Mouse (Mus musculus) spleen, postnatal 4 days (tissue): Measurements from ENCODE around the gene Fmnl2.
A peak's percentile ranks its signal among the peaks of the same experiment; 100 is the strongest.

Experiments
- DNase-seq, 2 experiments: peaks; one replicate each; pipeline ENCODE4 v3.0.0; 2022; ENCODE audit warnings: low spot score in 2 of 2

Fmnl2 gene

DNA sequence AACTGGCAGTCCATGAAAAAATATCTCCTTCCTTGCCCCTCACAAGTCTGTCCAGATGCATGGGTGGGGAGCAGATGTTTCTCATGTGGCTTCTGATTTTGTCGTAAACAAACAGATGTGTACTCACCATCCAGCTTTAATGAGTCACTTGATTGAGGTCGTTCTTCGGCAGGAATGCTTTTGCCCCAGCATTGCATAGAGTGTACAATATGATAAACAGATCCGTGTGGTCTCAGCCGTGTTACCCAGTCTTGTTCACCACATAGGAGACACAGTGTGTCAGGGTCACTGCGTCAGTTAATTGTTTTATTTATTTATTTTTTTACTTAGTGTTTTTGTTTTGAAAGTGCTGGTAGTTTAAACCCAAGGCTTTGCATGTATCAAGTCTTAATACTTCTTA is 189.4 kb downstream of the Fmnl2 start:
- no peak for DNase-seq

DNA sequence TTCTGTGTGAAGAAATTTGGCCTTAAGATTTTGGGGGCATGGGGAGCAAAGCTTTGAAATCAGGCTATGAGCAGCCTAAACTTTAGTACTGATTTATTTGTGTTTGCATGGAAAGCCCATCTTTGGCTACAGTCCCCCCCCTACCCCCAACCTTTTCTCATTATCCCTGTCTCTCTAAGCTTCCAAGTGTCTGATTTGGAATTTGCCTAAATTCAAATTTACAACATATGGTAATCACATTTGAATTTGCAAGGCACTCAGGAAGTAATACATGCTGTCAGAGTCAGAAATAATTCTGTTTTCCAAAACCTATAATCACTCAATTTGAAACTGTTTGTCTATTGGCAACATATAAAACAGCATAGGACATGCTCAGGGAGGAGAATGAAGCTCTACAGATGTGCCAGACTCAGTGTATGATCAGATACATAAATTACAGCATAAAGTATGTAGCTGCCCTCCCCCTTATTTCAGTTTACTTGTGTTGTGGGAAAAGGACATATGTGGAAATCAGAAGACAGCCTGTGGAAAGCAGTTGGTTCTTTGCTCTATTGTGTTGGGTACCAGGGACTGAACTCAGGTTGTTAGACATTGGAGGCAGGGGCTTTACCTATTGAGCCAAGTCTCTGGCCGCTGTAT is 190.2 kb downstream of the Fmnl2 start:
- no peak for DNase-seq

- no peak for DNase-seq
These were observed 192.7 kb downstream of the Fmnl2 start for GRCm38 (mm10) chr2:53050376-53050775.

DNA sequence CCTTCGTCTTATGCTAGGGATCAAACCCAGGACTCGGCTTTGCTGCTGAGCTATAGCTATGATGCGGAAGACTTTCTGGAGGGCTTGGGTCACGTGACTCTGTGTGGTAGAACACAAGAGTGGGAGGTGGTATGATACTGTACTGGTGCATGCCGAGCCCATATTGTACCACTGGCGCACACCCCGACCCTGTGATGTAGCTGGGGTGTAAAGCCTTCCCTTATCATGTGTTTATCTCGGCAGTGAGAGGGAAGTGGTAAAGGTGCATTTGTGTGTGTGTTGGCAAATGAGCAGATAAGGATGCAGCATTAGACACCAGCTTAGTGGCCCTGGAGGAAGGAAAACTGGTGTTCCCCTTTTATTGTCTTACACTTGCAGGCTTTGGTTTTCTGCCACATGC is 193.8 kb downstream of the Fmnl2 start:
- no peak for DNase-seq

DNA sequence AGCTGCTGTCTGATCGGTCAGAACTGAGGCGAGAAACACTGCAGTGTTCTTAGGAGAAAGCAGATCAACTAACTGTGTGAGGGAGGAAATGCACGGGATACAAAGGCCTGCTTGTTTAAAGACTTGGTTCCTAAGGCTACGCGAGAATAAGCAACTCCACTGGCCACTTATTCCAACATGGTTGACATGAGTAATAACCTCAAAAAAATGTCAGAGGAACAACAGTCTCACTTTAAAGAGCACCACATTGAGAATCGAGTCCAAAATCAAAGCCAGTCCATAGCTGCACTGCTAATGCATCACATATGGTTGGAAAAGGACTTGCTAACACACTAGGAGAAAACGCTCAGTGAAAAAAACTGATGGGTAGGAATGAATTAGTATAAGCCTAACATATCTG is 196.1 kb downstream of the Fmnl2 start:
- DNase-seq: no peak

DNA sequence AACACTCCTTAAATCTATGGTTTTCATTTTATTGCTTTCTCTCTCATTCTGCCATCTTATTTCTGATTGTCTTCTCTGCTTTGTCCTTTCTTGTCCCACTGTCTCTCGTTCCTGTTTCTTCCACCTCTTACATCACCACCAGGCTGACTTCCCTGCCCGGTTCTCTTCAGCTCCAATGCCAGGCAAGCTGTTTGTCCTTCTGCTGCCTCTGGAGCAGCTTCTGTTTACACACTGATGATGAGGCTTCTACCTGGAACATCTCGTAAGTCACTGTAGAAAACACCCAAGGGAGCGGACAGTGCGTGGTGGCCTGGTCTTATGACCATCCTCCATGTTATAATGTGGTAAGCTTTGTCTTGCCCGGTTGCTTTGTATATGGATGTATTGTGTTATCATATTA is 198.9 kb downstream of the Fmnl2 start:
- no peak for DNase-seq

DNA sequence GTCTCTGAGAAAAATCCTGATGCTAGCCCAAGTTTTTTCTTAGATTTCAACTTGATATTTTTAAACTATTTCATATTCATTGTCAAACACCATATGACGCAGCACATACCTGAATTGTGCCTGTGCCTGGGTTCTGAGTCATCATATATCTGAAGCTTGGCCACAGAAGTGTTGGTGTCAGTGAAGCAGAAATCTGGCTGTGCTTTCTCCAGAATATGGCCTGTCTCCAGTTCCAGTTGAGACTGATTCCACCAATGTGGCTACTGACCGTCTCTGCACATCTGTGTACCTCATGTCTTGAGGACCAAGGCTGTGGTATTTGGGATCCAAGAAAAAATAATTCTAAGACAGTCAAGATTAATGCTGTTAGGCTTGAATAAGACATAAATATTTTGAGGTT is 199.6 kb downstream of the Fmnl2 start:
- DNase-seq: no peak

DNA sequence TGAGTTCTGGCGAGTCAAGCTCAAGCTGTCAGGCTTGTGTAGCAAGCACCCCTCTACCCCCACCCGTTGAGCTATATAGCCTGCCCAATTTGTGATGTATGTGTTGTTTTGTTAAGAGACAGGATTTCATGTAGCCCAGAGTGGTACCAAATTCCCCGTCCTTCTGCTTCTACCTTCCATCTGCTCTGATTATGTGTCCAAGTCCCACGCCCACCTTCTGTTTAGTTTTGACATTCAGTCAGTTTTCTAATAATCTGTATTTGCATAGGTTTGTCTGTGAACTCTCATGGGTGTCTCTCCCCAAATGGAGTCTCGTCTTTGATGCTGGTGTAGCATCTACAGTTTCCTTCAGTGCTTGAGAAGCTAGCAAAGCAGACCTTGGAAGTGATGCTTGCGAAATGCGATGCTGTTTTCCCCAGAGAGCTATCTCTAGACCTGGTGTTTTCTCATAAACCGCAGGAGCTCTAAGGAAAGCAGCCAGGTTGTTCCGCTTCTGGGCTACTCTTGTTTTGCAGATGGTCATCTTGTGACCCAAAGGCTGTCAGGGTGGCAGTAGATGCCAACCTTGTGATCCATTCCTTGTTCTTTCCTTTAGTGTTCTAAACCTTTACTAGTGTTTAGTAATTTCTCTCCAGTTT is 203.8 kb downstream of the Fmnl2 start:
- no peak for DNase-seq

- DNase-seq: no peak
These were observed 209.3 kb downstream of the Fmnl2 start for GRCm38 (mm10) chr2:53066973-53067372.

- no peak for DNase-seq
These were observed 212.9 kb downstream of the Fmnl2 start for GRCm38 (mm10) chr2:53070607-53071006.

- no peak for DNase-seq
These were observed 222.1 kb downstream of the Fmnl2 start for GRCm38 (mm10) chr2:53079693-53080286.

DNA sequence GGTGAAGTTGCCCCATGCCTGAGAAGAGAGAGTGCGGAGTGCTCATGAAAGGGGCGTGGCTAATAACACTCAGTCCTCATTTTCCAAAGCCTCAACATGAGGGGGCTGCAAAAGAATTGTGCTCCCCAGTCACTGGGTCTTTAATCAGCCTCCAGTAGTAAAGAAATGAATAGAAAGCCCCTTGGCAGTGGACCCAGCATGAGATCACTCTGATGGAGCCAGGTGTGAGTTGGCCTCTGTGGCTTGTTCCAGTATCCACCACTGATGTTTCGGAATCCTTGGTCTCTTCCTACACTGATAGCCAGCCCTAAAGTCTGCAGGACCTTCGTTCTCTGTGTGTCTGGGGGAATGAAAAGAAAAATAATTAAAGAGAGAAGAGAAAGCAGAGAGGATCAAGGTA is 224.4 kb downstream of the Fmnl2 start:
- DNase-seq: no peak

GRCm38 (mm10) chr2:53082501-53082900 is 224.8 kb downstream of the Fmnl2 start:
- DNase-seq: no peak

GRCm38 (mm10) chr2:53083241-53083640 is 225.6 kb downstream of the Fmnl2 start:
- DNase-seq: no peak

DNA sequence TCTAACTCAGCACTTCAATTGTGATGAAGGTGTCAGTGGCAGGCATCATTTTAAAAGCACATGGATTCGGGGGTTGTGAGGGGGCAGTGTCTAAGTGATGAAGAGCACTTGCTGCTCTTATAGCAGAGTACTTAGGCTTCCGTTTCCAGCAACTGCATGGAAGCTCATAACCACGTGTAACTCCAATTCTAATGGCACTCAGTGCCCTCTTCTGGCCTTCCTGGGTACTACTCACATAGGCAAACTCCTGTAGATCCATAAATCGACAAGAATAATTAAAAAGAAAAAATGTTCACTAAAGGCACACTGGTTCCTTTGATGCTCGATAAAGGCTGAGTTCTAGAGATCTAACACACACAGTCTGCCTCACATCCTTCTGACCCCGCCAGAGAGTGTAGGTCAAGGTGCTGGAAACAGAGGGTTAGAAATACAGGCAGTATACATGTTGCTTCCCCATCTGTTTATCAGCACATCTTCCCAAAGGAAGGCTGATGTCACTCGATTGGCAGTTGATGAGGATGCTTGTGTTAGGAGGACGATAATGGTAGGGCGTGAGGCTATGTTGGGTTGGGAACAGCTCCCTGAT is 228.1 kb downstream of the Fmnl2 start:
- peak in 1 of 2 experiments; percentile 23 for DNase-seq

GRCm38 (mm10) chr2:53088744-53089143 is 231.1 kb downstream of the Fmnl2 start:
- DNase-seq: no peak

DNA sequence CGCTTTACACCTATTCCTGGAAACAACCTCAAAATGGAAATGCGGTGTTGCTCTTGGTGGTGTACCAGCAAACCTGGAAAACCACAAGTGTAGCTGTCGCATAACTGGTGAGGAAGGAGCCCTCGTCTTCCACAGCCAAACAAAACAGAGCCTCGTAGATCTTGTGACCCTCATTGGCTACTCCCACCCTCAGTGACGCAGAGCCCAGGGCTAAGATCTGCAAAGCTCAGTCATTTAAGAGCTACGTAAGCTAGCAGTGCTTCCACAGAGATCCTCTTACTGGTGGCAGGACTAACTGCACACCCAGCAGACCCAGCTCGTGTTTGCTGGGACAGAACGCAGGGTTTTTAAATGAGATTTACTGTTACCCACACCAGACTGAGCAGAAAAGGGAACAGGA is 237.4 kb downstream of the Fmnl2 start:
- DNase-seq: no peak

- DNase-seq: no peak
These were observed 237.8 kb downstream of the Fmnl2 start for GRCm38 (mm10) chr2:53095489-53095888.

GRCm38 (mm10) chr2:53100093-53100492 is 242.4 kb downstream of the Fmnl2 start:
- DNase-seq: no peak

DNA sequence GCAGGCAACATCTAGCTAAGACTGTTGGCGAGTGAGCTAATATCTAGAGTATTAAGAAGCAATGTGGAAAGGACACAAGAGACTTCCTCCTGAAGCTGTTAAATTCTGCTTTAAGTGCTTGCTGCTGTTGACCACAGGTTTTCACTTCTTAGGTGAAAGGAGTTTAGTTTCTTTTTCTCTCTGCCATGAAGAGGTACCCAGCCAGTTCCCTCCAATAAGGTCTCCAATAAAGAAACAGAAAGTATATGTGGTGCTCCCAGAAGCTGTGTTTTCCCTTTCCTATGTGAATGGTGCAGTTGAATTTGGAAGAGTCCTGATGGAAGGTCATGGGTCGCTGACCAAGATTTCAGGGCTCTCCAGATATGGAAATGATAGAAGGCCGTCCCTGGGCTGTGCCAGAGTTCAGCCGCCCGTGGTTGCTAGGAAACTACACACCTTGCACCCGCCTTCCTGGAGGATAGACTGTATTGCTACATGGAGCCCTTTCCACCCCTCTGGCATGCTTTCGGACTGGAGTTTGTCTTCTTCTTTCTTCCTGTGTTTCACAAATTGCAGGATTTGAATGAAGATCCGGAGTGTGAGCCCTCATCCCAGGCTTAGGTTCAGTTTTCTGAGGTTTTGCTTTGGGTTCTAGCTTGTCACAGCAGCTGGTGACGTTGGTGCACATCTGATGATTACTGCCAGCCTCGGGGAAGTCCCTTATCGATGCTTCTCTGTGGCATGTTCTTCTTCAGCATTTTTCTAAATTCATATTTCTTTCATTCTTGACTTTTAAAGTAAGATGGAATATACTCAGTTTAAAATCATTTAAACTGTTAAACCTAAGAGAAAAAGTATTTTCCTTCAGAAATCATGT is 244.5 kb downstream of the Fmnl2 start:
- no peak for DNase-seq

DNA sequence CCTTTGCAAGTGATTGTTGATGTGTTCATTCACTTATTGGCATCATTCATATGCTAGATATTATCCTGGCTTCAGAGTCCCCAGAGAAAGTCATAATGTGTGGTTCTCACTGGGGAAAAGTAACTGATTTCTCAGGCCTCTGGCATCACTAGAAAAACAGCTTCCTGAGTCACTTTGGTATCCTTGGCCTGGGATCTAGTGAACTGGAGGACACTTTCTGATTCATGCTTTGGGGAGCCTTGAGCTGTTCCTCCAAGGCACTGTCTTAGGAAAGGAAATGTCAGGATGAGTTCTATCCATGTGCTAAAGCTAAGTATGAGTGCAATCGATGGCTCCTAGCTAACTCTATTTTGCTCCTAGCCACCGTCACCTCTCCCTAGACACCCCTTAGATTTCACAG is 245.2 kb downstream of the Fmnl2 start:
- no peak for DNase-seq

DNA sequence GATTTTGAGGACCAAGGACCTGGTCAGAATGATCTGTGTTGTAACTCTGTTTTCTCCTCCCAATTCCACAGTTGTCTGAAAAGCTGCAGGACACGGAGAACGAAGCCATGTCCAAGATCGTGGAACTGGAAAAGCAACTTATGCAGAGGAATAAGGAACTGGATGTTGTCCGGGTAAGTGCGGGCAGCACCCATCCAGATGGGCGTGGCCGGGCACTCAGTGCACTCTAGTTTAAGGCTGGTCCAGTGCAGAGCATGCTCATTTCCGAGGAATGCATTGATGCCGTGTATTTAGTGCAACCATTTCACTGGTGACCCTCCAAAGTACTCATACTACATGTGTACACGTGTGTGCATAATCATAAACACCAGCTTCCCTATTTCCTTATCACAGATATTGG is 247.7 kb downstream of the Fmnl2 start:
- DNase-seq: no peak
